Mouse (Mus musculus) thymus, postnatal 0 days (tissue): ENCODE measurements around the gene Jade1. TPM values are rescaled to one million over a fixed set of nuclear protein-coding genes. Genes with fewer than 3 reads are reported as not detected.

ENCODE experiments used
- DNase-seq: peaks from one replicate; pipeline ENCODE4 v3.0.0-alpha.2; 2015; ENCODE audit warnings: low spot score
- polyA plus RNA-seq: library from polyadenylated mRNA; unstranded; fragments of >200 nt; fragmentation: Nextera tagmentation; extraction: Ambion mirVana; gene quantifications from 2 replicates; pipeline ENCODE4 v1.2.1, GENCODE M21; 2015

Gene Jade1
- polyA plus RNA-seq, 1 experiment from 2014 or later: 20.1 TPM

- DNase-seq: no peak
Measured at GRCm38 (mm10) chr3:41548238-41548637, 7.3 kb upstream of the Jade1 start.

GRCm38 (mm10) chr3:41551671-41552070 lies 3.9 kb upstream of the Jade1 start:
- DNase-seq: no peak

GRCm38 (mm10) chr3:41552777-41553548 lies 2.6 kb upstream of the Jade1 start:
- no peak for DNase-seq

GRCm38 (mm10) chr3:41553681-41554080 lies 1.9 kb upstream of the Jade1 start:
- no peak for DNase-seq

- no peak for DNase-seq
Measured at GRCm38 (mm10) chr3:41554480-41555475, 753 bp upstream of the Jade1 start.

- DNase-seq: no peak
Measured at GRCm38 (mm10) chr3:41556451-41557266, 1.1 kb downstream of the Jade1 start.

- DNase-seq: no peak
Measured at GRCm38 (mm10) chr3:41557267-41557995, 1.9 kb downstream of the Jade1 start.

GRCm38 (mm10) chr3:41560489-41560888 lies 5.0 kb downstream of the Jade1 start:
- DNase-seq: no peak

- DNase-seq: no peak
Measured at GRCm38 (mm10) chr3:41561787-41562186, 6.3 kb downstream of the Jade1 start.

- peak; percentile 74 for DNase-seq
Measured at GRCm38 (mm10) chr3:41563211-41563931, 7.8 kb downstream of the Jade1 start.

- DNase-seq: peak; percentile 26
Measured at GRCm38 (mm10) chr3:41563997-41564396, 8.5 kb downstream of the Jade1 start.

GRCm38 (mm10) chr3:41564471-41565213 lies 9.1 kb downstream of the Jade1 start:
- DNase-seq: peak; percentile 87

GRCm38 (mm10) chr3:41565410-41565823 lies 9.9 kb downstream of the Jade1 start:
- peak; percentile 74 for DNase-seq

- DNase-seq: peak; percentile 83
Measured at GRCm38 (mm10) chr3:41565955-41566354, 10.4 kb downstream of the Jade1 start.

GRCm38 (mm10) chr3:41569943-41570342 lies 14.4 kb downstream of the Jade1 start:
- DNase-seq: no peak

- no peak for DNase-seq
Measured at GRCm38 (mm10) chr3:41572131-41572530, 16.6 kb downstream of the Jade1 start.

GRCm38 (mm10) chr3:41572968-41573367 lies 17.4 kb downstream of the Jade1 start:
- DNase-seq: no peak

GRCm38 (mm10) chr3:41574208-41574607 lies 18.7 kb downstream of the Jade1 start:
- no peak for DNase-seq
